Mouse (Mus musculus) cortical plate, adult 2 months (tissue): ENCODE measurements around the gene Rsph4a.
"Not testable (repeated sequence)": the region's sequence is repeated elsewhere in the genome, so short reads cannot be mapped to it uniquely, and the experiment has no call there.

Source experiments
- CTCF ChIP-seq: fragments of 200-500 bp; IDR thresholded peaks from 2 replicates; pipeline ENCODE4 v1.5.1; 2011; ENCODE audit warnings: mild to moderate bottlenecking, control low read depth, low read length; ENCODE audit not compliant: insufficient read depth; ENCODE audit errors: extremely low read depth
- POLR2A ChIP-seq: fragments of 200-500 bp; IDR thresholded peaks from 2 replicates; pipeline ENCODE4 v1.6.1; 2011; ENCODE audit warnings: mild to moderate bottlenecking, low read length, control low read depth; ENCODE audit not compliant: insufficient read depth; ENCODE audit errors: extremely low read depth

GRCm38 (mm10) chr10:33901520-33901919 is 3.4 kb upstream of the Rsph4a start:
- not testable (repeated sequence) for TF ChIP-seq CTCF, POLR2A
